Mouse (Mus musculus) layer of hippocampus, adult 8-10 months (tissue): ENCODE results near the gene Hmcn1. TPM values are rescaled to one million over a fixed set of nuclear protein-coding genes. Genes with fewer than 3 reads are reported as not detected.

ENCODE experiments used
- DNase-seq, 2 experiments: peaks; one replicate each; pipeline ENCODE4 v3.0.0; 2022; ENCODE audit warnings: low spot score in 2 of 2
- total RNA-seq, 4 experiments: library from RNA; stranded (reverse); gene quantifications; 2 replicates each; pipeline ENCODE4 v1.2.4; 2022

Gene Hmcn1
- total RNA-seq, 4 experiments from 2014 or later, result 1.3 to 4.3 (median 1.7) TPM

DNA sequence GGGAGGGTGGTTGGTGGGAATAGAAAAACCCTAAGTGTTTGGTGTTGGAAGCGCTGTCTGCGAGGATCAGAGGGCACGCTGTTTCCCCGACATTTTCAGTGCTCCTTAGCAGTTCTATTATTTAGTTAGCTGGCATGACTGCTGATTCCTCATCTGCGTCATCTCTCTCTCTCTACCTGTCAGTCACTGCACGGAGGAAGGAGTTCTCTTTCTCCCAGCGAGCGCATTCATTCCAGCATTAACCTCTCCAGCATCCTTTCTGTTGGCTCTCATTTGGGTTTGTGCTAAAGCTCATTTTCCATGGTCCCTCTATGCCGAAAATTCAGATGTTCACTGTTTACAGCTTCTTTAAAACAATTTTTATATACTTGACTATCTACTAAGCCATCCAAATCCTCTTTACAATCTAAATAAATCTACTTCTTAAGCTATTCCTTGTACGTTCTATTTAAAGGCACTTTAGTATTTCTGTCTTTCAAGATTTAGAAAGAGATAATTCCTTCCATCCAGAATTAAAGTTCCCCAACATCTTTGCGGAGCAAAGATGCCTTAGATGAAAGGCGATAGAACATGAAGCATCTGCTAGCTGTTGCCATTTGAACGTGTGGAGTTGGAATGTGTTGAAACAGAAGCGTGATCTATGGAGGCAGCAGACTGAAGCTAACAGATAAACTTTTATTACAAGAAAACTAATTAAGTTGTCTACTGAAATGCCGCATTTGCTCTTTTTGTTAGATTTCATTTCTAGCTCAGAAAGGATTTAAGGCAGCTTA is 210.0 kb downstream of the Hmcn1 start:
- no peak for DNase-seq

DNA sequence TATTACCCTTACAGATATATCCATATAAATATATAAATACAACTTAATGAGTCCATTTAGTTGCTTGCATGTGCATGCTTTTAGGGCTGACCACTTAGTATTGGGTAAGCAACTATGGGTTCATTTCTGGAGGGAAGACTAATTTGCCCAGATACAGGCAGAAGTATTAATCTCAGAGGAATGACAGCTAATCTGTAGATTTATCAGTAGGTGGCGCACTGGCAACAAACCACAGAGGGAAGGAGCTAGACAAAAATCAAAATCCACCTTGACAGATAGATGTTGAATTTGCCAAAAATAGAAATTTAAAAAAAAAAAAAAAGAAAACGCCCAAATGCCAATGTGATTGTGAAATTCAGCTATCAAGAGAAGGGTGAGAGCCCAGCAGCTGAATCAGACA is 213.3 kb downstream of the Hmcn1 start:
- no peak for DNase-seq

DNA sequence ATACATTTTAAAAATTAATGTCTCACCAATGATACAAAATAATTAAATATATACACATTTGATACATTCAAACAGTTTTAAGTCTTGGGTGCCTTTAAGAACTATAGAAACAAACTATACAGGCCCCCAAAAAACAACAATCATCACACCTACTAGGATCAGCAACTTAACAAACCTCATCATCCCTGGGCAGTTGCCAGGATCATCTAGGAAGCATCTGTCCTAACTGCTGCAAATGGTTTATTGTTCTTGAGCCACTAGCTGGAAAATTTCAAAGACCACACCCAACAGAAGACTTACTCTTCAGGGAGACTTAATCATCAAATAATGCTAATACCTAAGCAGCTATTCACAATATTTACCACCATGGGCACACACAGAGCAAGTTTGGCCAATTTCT is 216.5 kb downstream of the Hmcn1 start:
- DNase-seq, result no peak

DNA sequence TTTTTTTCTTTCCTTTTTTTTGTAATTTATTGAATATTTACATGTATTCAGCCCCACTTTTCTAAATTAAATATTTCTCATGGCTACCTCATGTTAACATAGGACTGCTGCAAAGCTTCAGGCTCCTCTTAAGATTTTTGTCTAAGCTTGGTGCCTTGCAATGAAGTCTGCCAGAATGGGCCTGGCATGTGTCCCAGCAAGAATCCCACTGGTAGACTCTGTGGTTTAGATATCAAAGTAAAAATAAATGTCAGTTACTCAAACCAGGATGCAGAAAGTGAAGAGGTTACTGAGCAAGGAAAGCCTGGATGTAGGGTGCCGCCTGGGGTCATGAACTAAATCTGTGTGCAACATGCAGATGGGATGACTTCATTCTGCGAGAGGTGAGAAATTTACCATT is 217.5 kb downstream of the Hmcn1 start:
- DNase-seq, result no peak

DNA sequence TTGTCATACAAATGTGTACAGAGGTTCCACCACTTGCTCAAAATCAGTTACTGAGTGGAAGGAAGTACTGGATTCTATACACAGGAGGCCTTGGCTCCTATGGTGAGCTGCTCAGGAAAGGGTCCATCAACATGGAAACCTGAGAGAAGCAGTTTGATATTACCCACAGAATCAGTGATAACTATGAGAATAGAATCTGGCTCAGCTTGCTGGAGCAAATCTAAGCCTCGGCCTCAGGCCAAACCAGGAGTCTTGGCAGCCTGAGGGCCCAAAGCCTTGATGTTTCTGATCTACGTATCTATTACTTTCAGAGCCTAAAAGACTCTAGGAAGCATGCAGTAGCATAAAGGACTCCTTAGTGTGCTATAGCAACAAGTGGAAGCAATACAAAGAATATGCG is 220.3 kb downstream of the Hmcn1 start:
- DNase-seq, result no peak

DNA sequence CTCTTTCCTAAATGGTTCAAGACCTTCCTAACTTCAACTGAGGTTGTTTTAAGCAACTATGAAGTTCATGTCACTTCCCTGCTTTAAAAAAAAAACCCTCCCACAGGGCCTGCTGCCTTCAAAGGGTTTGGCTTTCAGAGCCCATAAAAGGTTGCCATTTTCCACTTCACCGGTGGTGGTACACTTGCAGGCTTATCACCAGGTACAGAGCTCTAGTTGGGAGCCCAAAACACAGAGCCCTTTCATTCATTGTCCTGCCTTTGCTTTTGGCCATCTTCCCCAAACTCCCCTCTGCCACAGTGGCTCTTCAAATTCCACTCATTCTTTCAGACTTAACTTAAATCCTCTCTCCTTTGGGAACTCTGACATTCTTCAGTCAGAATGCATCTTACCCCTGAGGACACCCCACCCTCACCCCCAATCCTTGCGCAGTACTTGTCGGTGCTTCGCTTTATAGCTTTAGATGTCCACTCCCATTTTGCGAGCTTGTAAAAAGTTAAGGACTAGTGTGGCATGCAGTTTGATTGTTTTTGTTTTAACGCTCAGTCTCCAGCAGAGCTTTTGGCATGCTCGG is 222.2 kb downstream of the Hmcn1 start:
- DNase-seq, result no peak

DNA sequence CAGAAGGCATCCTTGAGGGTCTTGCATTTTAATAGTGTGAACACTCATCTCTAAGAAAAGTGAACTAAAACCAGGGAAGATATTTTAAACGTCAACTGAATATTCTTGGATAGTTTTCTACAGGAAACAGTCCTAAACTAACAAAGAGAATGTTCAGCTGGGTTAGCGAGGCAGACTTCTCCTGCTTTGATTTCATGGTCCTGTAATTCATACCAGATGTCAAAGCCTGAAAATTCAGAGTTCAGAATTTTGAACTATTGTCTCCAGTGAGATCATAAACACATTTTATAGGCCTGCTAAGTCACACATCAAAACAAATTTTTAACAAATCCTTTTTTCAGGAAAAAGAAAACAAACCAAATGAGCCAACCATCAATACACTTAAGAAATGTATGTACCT is 223.4 kb downstream of the Hmcn1 start:
- no peak for DNase-seq

DNA sequence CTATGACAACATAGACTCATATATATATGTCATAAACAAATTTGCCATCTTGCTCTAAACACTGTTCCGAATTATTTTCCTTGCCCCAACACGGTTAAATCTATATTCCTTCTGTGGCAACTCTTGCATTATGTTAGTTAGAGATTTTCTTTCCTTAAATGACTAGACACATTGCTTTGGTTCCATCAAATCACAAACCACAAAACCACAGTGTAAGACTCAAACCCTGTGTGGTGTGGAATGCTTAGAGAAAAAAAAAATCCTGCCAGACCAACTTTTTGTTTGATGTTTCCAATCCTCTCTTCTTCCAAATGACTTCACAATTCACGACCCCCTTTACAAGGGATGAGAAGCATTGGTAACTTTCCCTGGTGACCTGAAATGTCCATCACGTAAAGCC is 231.6 kb downstream of the Hmcn1 start:
- DNase-seq, result no peak

DNA sequence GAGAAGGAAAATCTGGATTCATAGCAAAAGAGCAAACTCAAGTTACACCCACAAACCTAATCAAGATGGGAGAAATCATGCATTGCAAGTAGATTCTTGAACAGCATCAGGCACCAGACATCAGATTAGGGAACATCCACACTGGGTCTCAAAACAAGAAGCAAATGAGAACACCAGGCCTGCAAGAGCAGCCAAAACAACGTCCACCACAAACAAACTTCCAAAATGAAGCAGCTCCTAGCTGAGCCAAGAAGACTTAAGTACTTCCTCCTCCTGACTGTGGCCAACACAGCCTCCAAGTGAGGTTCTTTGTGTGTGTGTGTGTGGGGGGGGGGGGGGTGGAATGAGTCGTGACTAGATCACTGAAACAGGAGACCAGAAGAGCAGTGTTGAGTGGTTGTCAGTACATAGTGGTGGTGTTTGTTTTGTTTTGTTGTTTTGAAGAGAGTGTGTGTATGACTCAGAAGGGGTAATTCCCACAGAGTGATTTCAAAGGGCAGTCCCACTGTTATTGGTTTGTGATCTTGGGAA is 232.4 kb downstream of the Hmcn1 start:
- DNase-seq, result no peak

DNA sequence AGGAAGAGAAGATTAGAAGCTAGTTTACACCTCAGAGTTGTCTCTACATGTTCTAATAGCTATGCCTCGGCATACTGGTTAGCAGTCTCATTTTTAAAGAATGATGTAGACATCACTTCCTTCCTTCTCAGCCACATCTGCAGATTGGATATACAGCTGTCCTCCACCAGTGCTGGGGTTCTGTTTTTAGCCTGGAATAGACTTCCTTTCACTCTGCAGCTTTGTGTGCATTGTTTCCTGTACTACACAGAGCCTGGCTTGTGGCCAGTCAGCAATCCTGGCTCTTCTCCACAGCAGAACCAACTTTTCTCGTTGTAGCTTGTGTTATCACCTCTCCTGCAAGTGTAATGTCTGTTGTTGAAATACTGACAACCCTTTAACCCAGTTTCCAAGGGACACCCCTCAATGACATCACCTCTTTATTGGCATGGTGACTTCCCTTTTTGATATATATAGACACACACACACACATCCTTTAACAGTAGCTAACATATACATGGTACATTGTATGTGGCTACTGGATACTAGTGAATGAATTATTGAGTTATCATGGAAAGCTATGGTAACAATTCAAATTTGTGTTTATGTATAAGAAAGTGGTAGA is 233.7 kb downstream of the Hmcn1 start:
- DNase-seq, result no peak

DNA sequence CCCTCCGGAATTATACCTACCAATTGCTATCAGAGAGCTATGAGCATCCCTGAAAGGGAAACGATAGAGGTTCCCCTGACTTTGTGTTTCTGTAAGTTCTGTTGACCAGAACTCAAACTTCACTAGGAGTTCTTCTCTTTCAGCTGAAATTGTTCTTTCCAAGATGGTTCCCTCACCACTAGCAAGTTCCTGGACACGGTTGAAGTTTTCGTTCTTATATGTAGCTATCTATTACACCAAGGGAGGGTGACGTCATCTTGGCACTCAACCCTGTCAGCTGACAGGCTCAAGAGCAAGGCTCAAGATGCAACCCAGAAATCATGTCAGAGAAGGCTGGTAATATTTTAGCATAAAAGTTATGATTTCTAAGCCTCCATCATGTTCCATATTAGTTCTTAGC is 239.3 kb downstream of the Hmcn1 start:
- DNase-seq, result no peak

DNA sequence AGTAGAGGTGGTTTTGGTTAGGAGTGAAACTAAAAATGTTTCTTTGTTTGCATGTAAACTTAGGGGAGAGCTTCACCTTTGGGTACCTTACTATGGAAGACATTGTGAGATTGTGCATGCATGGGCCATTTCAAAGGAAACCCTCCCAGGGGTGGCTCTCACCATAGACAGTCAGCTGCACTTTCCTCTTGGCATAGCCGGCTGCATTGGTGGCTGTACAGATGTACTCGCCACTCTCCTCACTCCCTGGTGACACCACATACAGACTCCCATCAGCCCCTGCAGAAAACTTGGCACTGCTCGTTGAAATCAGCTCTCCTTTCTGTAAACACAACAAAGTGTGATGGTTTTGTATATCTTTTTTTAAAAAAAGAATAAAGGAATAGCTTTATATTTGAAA is 244.5 kb downstream of the Hmcn1 start:
- DNase-seq, result no peak

DNA sequence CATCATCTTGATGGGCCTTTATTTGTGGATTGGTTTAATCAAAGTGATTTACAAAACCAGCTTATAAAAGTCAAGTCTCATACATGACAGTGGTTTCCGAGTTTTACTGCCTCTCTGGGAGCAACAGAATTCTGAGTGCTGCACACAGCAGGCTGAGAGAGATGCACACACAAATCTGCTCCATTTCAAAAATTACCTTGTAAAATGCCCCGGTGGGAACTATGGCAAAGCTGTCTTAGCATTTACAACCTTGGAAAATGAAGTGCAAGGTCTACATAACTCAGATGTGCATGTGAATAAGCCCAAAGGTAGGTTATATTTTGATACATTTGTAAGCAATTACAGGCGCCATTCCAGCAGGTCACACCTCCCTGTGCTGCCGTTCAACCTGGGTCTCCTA is 245.5 kb downstream of the Hmcn1 start:
- DNase-seq, result no peak

DNA sequence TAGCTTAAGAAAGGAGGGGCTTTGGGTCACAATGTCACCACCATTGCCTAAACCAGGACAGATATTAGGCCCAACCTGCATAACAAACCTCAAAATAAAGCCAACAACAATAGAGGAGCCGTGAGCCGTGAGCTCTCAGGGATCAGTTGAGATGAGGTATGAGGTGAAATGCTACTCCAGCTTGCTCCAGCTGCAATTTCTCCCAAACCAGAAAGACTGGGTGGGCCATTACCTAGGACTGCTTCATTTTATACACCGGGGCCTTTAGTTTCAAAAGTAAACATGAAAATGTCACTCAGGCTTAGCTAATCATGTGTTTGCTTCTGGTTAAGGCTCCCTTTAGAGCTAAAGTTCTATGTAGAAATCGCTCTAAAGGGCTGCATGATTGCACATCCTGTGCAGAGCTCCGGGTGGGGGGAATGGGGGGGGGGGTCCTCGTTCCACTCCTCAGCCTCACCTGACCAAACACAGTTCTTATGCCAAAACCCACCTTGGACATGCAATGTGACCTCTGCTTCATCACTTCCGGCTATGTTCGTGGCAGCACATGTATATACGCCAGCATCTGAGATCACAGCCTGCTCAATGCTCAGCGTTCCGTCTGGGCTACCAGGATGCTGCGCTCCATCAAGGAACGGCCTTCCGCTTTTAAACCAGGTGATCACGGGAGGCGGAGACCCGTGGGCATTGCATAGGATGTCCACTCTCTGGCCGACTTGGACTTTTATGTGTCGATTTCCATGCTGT is 250.0 kb downstream of the Hmcn1 start:
- no peak for DNase-seq

DNA sequence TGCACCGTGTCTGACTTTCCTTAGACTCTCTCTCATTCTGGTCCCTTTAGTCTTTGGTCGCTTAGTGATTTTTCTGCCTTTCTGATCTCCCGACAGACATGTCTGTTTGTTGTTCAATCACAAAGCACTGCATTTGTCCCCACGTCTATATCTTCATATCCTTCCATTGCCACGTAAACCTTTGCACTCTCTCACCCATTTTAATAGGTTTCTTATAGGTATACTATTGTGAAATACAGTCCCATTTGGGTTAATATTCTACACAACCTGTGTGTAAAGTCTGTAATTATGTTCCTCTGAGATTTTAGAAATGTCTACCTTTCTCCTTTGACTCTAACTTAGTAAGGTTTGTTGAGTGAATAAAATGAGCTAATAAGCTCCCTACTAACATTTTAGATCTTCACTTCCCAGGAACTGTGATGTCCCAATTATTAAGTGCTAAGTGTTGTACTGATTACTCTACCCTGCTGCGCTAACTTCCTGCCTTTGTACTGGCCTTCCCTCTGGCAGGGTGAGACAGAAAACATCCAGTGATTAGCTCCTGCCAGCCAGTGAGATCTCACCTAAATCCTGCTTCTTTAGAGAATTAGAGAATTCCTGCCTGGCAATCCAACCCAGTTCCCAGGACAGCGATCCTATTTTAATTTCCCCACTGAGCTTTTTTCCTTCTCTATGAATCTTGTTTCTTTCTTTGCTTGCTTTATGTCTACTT is 250.7 kb downstream of the Hmcn1 start:
- DNase-seq, result no peak

DNA sequence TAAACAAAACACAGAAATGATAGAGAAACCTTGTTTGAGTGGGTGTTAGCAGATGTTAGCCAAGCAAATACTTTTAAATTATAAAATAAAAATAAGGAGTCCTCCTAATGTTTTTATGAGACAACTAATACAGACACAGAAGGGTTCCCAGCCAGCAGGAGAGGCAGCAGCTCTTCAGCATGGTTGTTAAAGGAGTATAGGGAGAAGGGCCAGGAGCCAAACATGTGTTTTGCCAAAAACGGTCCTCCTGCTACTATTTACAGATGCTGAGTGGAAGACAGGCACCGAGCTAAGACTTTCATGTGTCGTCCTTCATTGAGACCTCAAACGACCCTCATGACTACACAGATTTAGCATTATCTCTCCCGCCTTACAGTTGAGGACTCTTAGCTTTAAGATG is 281.8 kb downstream of the Hmcn1 start:
- DNase-seq, result no peak

DNA sequence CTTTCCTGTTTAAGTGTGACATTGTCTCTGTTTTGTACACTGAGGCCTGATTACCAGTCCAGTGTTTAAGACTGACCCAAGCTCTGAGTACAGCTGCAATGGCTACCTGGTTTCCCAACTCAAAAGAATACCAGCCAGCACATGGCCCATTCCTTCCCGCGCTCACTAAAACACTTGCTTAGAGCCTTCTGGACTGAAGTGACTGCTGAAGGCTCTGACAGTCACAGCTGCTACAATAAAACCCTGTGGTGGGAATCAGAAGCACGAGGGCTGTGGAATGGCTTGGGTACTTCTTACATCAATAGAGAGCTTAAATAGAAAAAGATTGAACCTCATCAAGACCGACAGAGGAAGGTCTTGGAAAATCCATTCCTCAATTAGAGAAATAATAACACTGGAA is 286.7 kb downstream of the Hmcn1 start:
- DNase-seq, result no peak

DNA sequence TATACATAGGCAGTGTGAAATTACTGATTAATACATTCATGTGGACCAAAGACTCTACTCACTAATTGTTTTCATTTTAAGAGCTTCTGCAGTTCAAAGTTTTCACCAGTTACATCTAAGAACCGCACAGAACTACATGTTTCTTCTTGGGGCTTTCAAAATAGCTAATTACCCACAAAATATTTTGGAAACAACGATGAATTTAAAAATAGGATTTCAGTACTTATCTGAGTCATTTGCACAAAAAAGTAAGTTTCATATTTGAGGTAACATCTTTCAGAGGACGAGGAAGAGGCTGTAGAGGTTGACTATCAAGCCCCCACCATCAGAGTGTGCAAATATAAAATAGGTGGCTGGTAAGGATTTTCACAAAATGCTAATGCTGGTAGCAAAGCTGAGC is 295.5 kb downstream of the Hmcn1 start:
- no peak for DNase-seq

DNA sequence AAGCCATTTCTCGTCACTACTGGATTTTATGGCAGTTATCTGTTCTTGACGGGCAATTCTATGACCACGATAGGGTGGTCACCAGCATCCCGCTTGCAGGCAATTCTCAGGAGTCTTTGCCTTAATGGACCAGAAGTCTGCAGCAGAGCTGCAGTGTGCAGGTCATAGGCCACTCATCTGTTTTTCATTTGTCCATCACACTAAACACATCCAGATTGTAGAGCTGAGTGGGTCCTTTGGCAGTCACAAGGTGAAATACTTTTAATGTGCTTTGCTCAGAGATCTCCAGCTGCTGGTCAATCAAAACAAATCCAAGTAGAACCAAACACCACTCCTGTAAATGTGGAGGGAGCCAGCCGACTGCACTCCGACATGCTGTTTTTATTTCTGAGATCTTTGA is 311.2 kb downstream of the Hmcn1 start:
- no peak for DNase-seq

DNA sequence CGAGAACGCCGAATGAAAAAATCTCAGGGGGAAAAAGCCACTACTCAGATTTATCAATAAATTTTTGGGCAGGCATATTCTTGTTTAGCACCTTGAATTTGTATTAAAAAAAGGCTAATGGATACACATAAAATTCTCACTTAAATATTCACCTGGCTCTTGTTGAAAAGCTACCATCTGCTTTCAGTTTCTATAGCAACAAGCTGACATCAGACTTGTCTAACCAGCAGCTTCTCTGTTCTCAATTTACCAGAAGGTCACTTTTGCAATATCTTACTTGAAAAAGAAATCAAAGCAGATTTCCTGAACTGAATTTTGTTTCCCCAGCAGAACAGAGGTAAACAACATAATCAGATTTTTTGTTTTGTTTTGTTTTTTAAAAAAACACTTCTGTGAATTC is 311.8 kb downstream of the Hmcn1 start:
- DNase-seq, result no peak

DNA sequence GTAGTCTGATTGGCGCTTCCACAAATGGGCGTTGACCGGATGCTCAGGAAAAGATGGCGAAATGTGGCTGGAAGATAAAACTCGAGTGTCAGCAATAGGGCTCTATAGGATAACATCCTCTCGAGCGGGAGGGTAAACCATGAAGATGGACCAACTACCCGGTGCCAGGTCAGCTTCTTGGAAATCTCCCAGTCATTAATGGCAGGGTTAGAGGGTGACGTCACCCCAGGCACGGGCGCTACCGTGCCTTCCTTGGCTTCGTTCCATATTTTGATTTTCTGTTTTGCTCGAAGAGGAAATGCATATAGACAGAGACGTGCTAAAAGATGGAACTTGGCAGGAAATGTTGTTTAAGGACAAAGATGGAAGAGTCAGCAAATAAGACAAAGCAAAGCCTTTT is 312.2 kb downstream of the Hmcn1 start:
- DNase-seq, result peak; percentile 9 to 15
